Mouse (Mus musculus) neural tube, embryonic 10.5 days (tissue): Measurements from ENCODE around the gene Phf1.

Experiments
- DNase-seq: peaks from one replicate; pipeline ENCODE4 v3.0.0-alpha.2; 2017; ENCODE audit warnings: low spot score; ENCODE audit errors: extremely low spot score

The Phf1 gene

DNA sequence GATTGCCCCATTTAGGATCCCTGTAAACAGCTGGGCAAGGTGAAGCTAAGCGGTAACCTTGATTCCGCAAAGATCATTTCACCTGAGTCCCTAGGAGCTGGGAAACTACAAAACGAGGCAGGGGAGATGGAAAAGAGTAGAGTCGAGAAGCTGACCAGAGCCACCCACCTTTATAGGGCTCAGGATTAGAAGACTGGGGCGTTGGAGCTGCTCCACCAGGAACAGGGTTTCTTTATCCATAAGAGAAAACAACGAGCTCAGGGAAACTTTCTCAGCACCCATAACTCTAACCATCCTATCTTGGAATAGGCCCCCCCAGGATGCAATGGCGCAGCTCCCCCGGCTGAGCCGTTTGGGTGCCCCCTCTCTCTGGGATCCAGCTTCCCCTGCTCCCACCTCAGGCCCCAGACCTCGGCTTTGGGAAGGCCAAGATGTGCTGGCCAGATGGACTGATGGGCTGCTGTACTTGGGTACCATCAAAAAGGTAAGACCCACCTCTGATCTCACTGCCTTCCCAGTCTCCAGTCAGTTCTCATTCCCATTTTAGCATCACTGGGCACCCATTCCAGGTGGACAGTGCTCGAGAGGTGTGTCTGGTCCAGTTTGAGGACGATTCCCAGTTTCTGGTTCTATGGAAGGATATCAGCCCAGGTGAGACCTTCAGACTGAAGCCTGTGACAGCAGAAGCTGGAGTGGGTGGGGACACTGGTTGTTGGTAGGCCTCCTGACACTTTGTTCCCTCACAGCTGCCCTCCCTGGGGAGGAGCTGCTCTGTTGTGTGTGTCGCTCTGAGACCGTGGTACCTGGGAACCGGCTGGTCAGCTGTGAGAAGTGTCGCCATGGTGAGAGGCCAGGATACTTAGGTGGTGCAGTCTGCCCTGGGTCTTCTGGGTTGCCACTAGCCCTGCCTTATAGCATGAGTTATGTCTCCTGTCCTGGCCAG, 1.3 kb downstream of the Phf1 start:
- no peak for DNase-seq

GRCm38 (mm10) chr17:26935027-26935426, 2.2 kb downstream of the Phf1 start:
- no peak for DNase-seq

GRCm38 (mm10) chr17:26936453-26936852, 3.6 kb downstream of the Phf1 start:
- no peak for DNase-seq

GRCm38 (mm10) chr17:26936921-26937695, 4.3 kb downstream of the Phf1 start:
- DNase-seq: no peak

DNA sequence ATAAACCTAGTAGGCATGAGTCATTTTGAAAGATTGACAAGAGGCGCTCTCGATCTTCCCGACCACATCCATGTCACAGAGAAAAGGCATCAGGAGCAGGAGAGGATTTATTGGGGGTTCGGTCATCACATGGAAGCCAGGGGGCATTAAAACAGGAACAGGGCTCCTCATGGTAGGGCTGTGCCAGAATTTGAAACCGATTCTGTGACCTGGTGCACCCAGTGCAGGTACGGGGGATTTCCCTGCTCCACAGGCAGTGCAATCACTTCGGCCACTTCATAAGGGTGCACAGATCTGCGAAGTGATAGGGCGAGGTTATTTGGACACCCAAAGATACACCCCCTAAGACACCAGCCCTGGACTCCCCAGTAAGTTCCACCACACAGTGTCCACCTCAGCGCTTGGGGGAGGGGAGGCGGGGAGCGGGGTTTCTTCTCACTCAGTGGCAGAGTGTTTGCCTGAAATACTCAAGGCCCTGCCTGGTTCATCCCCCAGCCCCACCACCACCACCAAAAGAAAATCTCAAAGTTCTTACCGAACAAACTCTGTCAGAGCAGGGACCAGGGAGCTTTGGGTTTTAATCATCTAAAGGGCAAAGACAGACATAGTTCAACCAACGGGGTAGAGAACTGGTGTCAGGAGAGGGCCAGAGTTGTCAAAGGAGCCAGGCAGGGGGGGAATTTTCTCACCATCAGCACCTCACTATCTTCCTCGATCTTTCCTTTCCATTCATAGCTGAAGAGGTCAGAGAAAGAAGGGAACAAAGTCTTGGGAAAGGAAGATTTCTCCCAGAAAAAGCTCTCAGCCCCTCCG, 5.2 kb downstream of the Phf1 start:
- no peak for DNase-seq

DNA sequence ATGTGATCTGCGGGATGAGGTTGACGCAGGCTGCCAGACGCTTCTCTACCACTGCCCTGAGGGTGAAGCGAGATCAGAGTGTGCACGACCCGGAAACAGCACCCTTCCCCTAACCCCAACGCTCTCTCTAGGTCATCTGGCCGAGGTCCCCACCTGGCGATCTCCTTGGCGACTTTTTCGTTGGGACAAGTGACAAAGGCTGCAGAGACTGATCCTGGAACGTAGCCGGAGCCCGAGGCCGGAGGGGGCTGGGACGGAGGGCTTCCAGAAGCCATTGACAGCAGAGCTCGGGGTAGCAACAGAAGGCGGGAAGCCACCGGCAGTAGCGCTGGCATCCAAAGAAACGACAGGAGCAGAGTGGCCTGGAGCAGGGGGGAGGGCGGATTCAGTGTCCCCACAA, 5.9 kb downstream of the Phf1 start:
- DNase-seq: peak; percentile 48

- peak; percentile 99 for DNase-seq
These were observed 6.5 kb downstream of the Phf1 start, which contains the start of gene Cuta for GRCm38 (mm10) chr17:26939178-26939972. TSS of gene Cuta (minus strand) at chr17:26939569.

DNA sequence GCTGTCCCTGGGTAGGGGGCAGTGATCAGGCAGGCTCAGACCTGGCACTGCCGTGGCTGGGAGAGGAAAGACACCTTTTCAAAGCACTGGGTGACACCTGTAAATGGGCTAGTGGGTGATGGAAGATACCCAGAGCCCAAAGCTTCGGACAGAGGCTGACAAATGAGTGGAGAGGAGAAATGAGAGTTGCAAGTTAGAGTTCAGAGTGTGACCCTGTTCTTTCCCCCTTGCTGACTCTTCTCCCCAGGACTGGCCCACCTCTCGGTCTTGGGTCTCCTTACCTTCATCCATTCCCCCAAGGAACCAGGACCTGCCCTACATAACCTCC, 7.1 kb downstream of the Phf1 start:
- no peak for DNase-seq

GRCm38 (mm10) chr17:26941031-26941789, 8.4 kb downstream of the Phf1 start, which contains the start of gene Syngap1:
TSS of gene Syngap1 (plus strand) at chr17:26941253.
- DNase-seq: peak; percentile 60

- no peak for DNase-seq
These were observed 9.2 kb downstream of the Phf1 start for GRCm38 (mm10) chr17:26941841-26942570.

GRCm38 (mm10) chr17:26945824-26946495, 13.1 kb downstream of the Phf1 start:
- peak; percentile 43 for DNase-seq

- DNase-seq: peak; percentile 71
These were observed 13.7 kb downstream of the Phf1 start for GRCm38 (mm10) chr17:26946567-26946966.

DNA sequence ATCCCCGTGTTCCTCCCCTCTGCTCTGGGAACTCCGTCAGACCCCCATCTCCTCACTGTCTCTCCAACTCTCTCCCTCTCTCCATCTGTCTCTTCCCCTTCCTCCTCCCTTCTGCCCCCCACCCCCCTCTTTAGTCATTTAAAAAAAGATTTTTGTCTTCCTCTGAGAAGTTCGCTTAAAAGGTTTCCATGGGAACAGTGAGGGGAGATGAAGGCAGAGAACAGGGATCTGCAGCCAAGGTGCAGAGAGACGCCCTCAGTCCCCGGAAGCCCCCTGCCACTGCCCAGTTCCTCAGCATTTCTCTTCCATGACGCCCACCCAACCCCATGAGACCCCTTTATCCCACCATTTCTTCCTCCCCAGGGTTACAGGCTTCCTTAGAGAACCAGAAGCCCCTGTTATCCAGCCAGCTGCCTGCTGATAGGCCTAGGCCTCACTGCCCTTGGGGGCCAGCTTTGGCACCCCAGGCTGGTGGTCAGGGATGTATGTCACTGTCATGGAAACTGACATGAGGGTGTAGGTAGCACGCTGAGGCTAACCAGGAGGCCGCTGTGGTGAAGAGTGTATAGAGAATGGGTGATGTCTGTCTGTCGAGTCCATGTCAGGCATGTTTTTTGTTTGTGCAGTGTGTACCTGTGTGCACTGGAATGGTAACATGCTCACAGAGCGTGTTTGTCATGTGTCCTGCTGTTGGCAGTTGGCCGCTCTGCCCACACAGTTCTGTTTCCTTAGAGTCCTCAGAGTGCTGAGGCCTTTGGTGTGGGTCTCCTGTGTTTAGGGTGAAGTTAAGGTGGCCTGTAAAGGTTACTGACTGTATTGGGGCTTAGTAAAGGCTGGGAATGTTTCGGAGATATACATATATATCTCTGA, 14.6 kb downstream of the Phf1 start:
- DNase-seq: no peak

- peak; percentile 70 for DNase-seq
These were observed 15.6 kb downstream of the Phf1 start for GRCm38 (mm10) chr17:26948316-26949050.

DNA sequence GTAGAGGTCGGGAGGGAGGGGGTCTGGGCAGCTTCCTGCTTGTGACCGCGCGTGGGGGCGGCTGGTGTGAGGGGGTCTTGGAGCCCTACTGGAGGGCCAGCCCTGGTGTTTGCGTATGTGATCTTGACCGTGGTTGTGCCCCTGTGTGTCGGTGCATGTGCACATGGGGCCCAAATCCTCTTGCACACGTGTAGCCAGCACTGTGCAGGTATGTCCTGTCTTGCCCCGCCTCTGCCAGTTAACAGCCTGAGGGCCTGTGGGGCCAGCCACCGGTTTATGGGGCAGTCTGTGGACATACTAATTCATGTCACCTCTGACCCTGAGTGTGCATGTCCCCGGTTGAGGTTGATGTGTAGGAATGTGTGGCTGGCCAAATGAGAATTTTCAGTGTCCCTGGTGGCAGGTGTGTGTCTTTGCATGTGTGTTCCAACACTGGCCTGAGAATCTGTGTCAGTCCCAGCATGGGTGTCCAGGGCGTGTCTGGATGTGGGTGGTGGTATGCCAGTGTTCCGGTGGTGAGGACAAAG, 16.3 kb downstream of the Phf1 start:
- DNase-seq: peak; percentile 43

GRCm38 (mm10) chr17:26949866-26950265, 17.0 kb downstream of the Phf1 start:
- no peak for DNase-seq
